Mouse (Mus musculus) stomach, postnatal 0 days (tissue): ENCODE measurements around the gene Ncstn. TPM values are rescaled to one million over a fixed set of nuclear protein-coding genes. Genes with fewer than 3 reads are reported as not detected.

ENCODE experiments used
- ATAC-seq: fragments of 200-750 bp; cut with Nextera tagmentation; 2 replicates; pipeline ENCODE4 v1.8.0; 2017; ENCODE audit not compliant: low FRiP score, low TSS enrichment
- DNase-seq: peaks from one replicate; pipeline ENCODE4 v3.0.0-alpha.2; 2016; ENCODE audit warnings: low spot score
- H3K27ac ChIP-seq: fragments of 300-500 bp; sonication (generic); replicated peaks from 2 replicates; pipeline ENCODE4 v1.5.1; 2014; ENCODE audit warnings: mild to moderate bottlenecking, control low read depth
- H3K27me3 ChIP-seq: fragments of 300-500 bp; sonication (generic); 2 replicates; pipeline ENCODE4 v1.6.1; 2014; ENCODE audit warnings: low read length; ENCODE audit not compliant: control insufficient read depth, insufficient read depth
- H3K36me3 ChIP-seq: fragments of 300-500 bp; sonication (generic); 2 replicates; pipeline ENCODE4 v1.6.1; 2014; ENCODE audit warnings: low read length, mixed read lengths; ENCODE audit not compliant: control insufficient read depth, insufficient read depth
- H3K4me1 ChIP-seq: fragments of 300-500 bp; sonication (generic); replicated peaks from 2 replicates; pipeline ENCODE4 v1.6.1; 2014; ENCODE audit warnings: antibody characterized with exemption; ENCODE audit not compliant: control insufficient read depth, insufficient read depth
- H3K4me2 ChIP-seq: fragments of 300-500 bp; sonication (generic); replicated peaks from 2 replicates; pipeline ENCODE4 v1.6.1; 2014; ENCODE audit warnings: low read depth, mild to moderate bottlenecking, control low read depth, moderate library complexity
- H3K4me3 ChIP-seq: fragments of 300-500 bp; sonication (generic); 2 replicates; pipeline ENCODE4 v1.5.1; 2014; ENCODE audit warnings: low read depth, low read length, control low read depth
- H3K9ac ChIP-seq: fragments of 300-500 bp; sonication (generic); 2 replicates; pipeline ENCODE4 v1.6.1; 2014; ENCODE audit warnings: mild to moderate bottlenecking, low read length, control low read depth, mixed read lengths
- H3K9me3 ChIP-seq: fragments of 300-500 bp; sonication (generic); 2 replicates; pipeline ENCODE4 v1.6.1; 2016; ENCODE audit warnings: low read length; ENCODE audit not compliant: control insufficient read depth
- CTCF ChIP-seq: IDR thresholded peaks from 2 replicates; pipeline ENCODE4 v1.5.1; 2016; ENCODE audit warnings: antibody characterized with exemption, low read depth, mild to moderate bottlenecking, moderate library complexity
- EP300 ChIP-seq: optimal IDR thresholded peaks from 2 replicates; pipeline ENCODE3; 2016; ENCODE audit warnings: antibody characterized with exemption
- WGBS: fragments of 180-500 bp; shearing (Covaris S2); extraction: QIAGEN DNeasy Blood & Tissue Kit; methylation state at CpG from one replicate; pipeline ENCODE4 v1.1.7; 2014; 5-methylcytosine and 5-hydroxymethylcytosine counted together
- polyA plus RNA-seq: library from polyadenylated mRNA; unstranded; fragments of >200 nt; fragmentation: Nextera tagmentation; extraction: Ambion mirVana; gene quantifications from 2 replicates; pipeline ENCODE4 v1.2.1, GENCODE M21; 2015

Ncstn gene
- polyA plus RNA-seq, 1 experiment from 2014 or later, result 79.3 TPM

GRCm38 (mm10) chr1:172027809-172028102, 54.8 kb downstream of the Ncstn start:
- no peaks in the 10 kb centered on the region for H3K9me3 ChIP-seq
- H3K36me3 ChIP-seq, result no peaks in the 10 kb centered on the region
- TF ChIP-seq CTCF (no peak), EP300 (peak; percentile 31)
- peak overlapping the region; percentile 82 for H3K27ac ChIP-seq
- H3K9ac ChIP-seq, result peak overlapping the region; percentile 78
- no peaks in the 10 kb centered on the region for H3K27me3 ChIP-seq
- DNase-seq (no peak), ATAC-seq (peak; percentile 8; the same call in 1 of the 2 replicates)
- H3K4me3 ChIP-seq, result peak overlapping the region; percentile 87
- H3K4me1 ChIP-seq, result peaks cover 6% of the 10 kb centered on the region; the same call in 1 of the 2 replicates
- H3K4me2 ChIP-seq, result peak overlapping the region; percentile 82
- WGBS, result 28% methylated on average over 10 of the region's 10 CpGs

GRCm38 (mm10) chr1:172027010-172027808, 55.4 kb downstream of the Ncstn start:
- Histone ChIP-seq H3K27ac (peak overlapping the region; percentile 82), H3K4me1 (peaks cover 6% of the 10 kb centered on the region; the same call in 1 of the 2 replicates), H3K4me3 (peak overlapping the region; percentile 87), H3K36me3 (no peaks in the 10 kb centered on the region), H3K27me3 (no peaks in the 10 kb centered on the region), H3K9me3 (no peaks in the 10 kb centered on the region), H3K4me2 (peak overlapping the region; percentile 82), H3K9ac (peak overlapping the region; percentile 78)
- DNase-seq (peak; percentile 90), ATAC-seq (peak; percentile 91)
- 1% methylated on average over 48 of the region's 54 CpGs for WGBS
- TF ChIP-seq EP300, result no peak
- 0 out of 2 replicates have a peak, but pooled peaks have one; percentile 9 for TF ChIP-seq CTCF

GRCm38 (mm10) chr1:172026201-172026901, 56.2 kb downstream of the Ncstn start:
- TF ChIP-seq CTCF (no peak), EP300 (no peak)
- Histone ChIP-seq H3K36me3 (no peaks in the 10 kb centered on the region), H3K9me3 (no peaks in the 10 kb centered on the region), H3K4me3 (peak overlapping the region; percentile 87), H3K4me2 (peak overlapping the region; percentile 82), H3K9ac (peak overlapping the region; percentile 78), H3K27me3 (no peaks in the 10 kb centered on the region), H3K4me1 (peaks cover 6% of the 10 kb centered on the region; the same call in 1 of the 2 replicates), H3K27ac (peak overlapping the region; percentile 82)
- ATAC-seq (peak; percentile 54), DNase-seq (peak; percentile 48)
- WGBS, result 2% methylated on average over 23 of the region's 23 CpGs

GRCm38 (mm10) chr1:172025201-172025904, 57.2 kb downstream of the Ncstn start:
- 62% methylated on average over 8 of the region's 8 CpGs for WGBS
- Histone ChIP-seq H3K27ac (0 out of 2 replicates have a peak overlapping the region, but pooled peaks have one; percentile 18), H3K4me2 (peak overlapping the region; percentile 82), H3K27me3 (no peaks in the 10 kb centered on the region), H3K4me1 (peaks cover 6% of the 10 kb centered on the region; the same call in 1 of the 2 replicates), H3K9ac (no peak overlapping the region; the same call in 1 of the 2 replicates), H3K9me3 (no peaks in the 10 kb centered on the region), H3K4me3 (no peak overlapping the region), H3K36me3 (no peaks in the 10 kb centered on the region)
- ATAC-seq (no peak), DNase-seq (no peak)
- TF ChIP-seq CTCF (no peak), EP300 (no peak)

GRCm38 (mm10) chr1:172024140-172024895, 58.3 kb downstream of the Ncstn start:
- Histone ChIP-seq H3K4me2 (0 out of 2 replicates have a peak overlapping the region, but pooled peaks have one; percentile 8), H3K27me3 (no peaks in the 10 kb centered on the region), H3K4me3 (no peak overlapping the region), H3K4me1 (peaks cover 6% of the 10 kb centered on the region; the same call in 1 of the 2 replicates), H3K9me3 (no peaks in the 10 kb centered on the region), H3K27ac (no peak overlapping the region), H3K9ac (no peak overlapping the region), H3K36me3 (no peaks in the 10 kb centered on the region)
- TF ChIP-seq EP300 (no peak), CTCF (no peak)
- 60% methylated on average over 9 of the region's 9 CpGs for WGBS
- no peak for DNase-seq
- ATAC-seq, result no peak
